Mouse (Mus musculus): Measurements from ENCODE around the gene Trf.

Gene Trf

DNA sequence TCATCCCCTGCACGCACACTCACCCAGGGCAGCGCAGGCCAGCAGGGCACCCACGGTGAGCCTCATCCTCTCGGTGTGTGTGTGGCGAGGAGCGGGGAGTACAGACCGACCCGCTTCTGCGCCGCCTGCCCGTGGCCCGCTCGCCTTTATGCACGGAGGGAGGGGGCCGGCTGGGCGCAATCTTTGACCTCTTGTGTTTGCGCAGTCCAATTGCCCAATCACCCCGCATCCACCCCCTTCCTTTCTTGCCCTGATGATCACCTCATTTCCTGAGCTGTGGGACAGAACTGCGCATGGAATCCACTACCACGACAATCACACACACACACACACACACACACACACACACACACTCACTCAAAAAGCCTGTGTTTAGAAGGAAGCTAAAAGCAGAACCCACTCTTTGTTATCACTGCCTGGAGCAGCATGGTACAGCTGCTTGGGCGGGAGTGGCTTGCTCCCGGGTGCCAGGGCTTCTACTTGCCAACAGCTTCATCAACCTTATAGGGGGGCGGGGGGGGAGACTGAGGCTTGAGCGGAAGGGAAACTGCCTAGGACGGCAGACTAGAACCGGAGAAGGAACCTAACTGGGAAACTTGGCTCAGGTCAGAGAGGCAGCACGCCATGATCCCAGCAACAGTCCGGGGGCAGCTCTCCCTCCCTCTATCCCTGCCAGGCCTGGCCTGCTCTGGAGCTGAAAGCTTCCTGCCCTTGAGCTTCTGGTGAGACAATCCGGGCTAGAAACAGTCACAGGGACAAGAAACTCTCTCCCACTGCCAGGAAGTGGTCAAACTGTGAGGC lies at the start of gene Trf, which contains the start of gene Gm20425:
Gene Trf (minus strand): TSS at position 294 of the 801 bp plus-strand sequence.
Gene Gm20425 (minus strand): TSS at position 157 of the 801 bp plus-strand sequence.
- peak; percentile 11 for DNase-seq

GRCm38 (mm10) chr9:103276876-103277275 lies 46.6 kb upstream of the Trf start:
- no peak for DNase-seq

DNA sequence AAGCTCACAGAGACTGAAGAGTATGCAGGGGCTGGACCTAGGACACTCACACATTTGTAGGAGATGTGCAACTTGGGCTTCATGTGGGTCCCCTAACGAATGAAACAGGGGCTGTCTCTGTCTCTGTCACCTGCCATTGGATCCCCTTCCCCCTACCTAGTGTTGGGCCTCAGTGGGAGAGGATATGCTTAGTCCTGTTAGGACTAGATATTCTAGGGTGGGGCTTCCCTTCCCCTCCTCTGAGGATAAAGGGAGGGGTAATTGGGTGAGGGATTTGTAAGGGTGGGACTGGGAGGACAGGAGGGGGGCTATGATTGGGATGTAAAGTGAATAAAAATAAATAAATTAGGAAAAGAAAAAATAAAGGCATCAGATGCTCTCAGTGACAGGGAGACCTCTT lies 45.4 kb upstream of the Trf start:
- DNase-seq = no peak

GRCm38 (mm10) chr9:103274819-103275218 lies 44.6 kb upstream of the Trf start:
- no peak for DNase-seq

DNA sequence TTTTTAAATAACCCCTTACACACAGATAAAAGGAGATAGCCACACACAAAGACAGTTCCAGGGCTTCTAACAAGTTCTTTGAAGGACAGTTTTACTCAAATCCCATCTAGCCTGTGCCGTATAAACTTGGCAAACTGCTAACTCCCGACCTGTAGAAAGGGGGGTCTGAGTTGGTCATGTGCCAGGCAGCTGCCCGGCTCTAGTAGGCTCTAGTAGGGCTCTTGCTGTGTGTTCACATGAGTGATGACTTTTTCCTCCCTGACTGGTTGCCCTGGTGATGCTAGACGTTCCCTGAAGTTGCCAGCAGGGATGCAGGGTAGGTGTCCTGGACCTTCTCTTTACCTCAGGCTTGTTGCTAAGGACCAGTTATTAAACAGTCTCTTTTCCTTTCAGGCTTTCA lies 40.9 kb upstream of the Trf start:
- DNase-seq = no peak

GRCm38 (mm10) chr9:103265778-103266177 lies 35.5 kb upstream of the Trf start:
- DNase-seq = no peak

GRCm38 (mm10) chr9:103252906-103253305 lies 22.7 kb upstream of the Trf start:
- DNase-seq = no peak

DNA sequence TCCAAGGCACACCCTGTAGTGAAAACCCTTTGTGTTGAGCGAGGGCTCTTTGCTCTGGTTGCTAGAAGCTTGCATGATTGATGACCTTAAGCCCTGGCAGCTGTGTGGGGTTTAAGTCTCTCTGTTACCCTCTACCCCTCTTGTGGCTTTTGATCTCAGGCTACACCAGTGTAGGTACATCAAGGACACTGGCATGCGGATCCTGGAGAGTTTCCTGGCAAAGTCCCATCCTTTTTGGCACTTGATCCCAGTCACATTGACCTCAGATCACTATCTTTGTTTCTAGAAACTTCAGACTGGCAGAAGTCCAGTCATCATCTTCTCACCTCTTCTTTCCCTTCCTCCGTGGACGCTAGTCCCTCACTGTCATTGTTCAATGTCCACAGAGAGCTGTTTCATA lies 18.4 kb upstream of the Trf start:
- DNase-seq = no peak

DNA sequence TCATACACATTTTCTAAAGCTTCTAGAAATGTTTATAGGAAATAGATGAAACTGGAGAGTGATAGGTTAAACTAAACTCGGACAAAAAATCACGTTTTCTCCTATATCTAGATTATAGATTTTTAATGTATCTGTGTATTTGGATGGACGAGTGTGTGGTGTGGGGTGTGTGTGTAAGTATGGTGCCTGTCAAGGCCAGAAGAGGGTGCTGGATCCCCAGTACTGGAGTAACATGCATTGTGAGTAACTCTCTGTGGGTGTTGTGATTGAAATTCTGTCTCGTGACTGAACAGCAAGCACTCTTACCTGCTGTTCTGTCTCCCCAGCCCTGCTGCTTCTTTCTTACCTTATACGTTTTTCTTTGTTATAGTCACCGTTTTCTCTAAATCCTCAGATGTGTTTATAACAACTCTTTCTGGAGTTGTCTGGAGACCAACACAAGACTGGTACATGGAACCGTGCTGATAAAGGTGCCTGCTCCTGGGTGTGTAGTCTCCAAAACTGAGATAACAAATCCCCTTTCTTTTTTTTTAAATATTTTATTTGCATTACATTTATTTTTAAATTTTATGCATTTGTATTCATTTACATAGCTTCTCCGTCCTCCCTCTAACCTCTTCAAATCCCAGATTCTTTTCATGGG lies 16.4 kb upstream of the Trf start:
- no peak for DNase-seq

GRCm38 (mm10) chr9:103243640-103244039 lies 13.4 kb upstream of the Trf start:
- DNase-seq = no peak

DNA sequence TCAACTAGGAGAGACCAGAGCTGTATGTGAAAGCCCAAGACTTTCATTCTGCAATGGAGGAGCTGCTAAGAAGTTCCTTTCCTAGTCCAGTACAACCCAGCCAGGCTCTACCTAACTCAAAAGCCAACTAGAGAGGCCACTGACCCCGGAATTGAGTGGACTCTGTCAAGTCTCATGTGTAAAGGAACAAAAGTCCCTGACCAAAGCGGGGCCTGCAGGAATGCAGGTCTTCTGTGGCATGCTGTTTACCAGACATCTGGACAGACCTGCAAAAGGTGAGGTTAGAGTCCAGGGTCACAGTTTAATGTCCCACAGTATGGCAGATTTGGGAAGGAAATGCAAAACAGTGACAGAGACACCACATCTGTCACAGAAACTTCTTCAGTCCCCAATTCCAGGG lies 11.0 kb upstream of the Trf start:
- no peak for DNase-seq

GRCm38 (mm10) chr9:103239471-103239870 lies 9.2 kb upstream of the Trf start:
- no peak for DNase-seq

DNA sequence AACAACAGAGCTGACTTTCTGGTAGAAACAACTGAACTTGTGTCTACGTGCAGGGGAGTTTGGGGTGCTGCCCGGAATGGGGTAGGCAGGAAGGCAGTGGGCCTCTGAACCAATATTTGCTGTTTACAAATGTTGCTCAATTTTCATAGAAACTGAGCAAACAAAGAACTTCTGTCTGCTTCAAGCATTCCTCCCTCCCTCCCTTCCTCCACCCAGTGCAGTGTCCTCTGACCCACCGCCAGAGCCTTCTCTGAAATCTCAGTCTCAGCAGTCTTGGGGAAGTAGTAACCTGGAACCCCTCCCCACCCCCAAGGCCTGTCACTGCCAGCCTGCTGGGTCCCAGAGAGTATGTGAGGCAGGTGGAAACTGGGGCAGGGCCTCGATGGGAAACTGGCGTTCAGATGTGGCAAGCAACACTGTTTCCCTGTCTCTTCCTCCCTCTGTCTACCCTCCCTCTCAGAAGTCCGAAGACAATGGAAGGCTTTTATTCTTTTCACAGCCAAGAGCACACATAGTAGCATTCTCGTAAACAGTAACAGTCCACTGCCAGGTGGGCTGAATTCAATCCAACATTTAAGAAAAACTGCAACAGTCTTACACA lies 4.4 kb upstream of the Trf start:
- no peak for DNase-seq

DNA sequence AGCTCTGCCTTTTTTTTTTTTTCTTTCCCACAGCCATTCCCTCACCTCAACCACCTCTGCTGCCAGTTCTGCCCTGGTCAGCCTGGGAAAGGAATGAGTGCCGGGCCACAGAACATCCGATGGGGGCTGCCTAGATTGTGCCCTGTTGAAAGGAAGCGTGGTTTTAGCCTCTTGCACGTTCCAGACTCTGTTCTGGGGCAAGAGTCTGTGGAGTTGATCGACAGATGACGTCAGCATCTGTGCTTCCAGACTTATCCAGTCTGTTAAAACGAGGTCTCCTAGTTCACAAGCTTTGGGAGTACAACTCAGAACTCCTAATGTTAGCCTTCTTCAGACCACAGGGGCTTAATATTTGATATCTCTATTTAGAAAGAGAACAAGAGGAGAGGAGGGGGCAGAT lies 3.8 kb upstream of the Trf start:
- no peak for DNase-seq

DNA sequence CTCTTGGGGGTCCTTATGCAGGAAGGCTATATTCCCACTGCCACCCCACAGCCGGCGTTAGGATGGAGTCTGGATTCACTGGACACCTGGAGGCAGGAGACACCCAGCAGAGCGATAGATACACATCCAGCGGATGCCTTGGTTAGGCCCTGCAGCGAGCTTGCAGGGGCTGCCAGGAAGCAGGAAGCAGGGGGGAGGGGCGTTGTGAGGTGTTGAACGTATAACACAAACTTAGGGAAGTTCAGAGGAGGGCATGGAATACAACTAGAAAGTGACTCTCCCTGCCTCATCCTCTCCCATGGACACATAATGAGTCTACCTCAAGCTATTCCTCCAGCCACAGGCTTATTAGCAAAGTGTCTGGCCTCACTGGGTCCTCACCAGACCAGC lies 2.8 kb upstream of the Trf start:
- DNase-seq = no peak

DNA sequence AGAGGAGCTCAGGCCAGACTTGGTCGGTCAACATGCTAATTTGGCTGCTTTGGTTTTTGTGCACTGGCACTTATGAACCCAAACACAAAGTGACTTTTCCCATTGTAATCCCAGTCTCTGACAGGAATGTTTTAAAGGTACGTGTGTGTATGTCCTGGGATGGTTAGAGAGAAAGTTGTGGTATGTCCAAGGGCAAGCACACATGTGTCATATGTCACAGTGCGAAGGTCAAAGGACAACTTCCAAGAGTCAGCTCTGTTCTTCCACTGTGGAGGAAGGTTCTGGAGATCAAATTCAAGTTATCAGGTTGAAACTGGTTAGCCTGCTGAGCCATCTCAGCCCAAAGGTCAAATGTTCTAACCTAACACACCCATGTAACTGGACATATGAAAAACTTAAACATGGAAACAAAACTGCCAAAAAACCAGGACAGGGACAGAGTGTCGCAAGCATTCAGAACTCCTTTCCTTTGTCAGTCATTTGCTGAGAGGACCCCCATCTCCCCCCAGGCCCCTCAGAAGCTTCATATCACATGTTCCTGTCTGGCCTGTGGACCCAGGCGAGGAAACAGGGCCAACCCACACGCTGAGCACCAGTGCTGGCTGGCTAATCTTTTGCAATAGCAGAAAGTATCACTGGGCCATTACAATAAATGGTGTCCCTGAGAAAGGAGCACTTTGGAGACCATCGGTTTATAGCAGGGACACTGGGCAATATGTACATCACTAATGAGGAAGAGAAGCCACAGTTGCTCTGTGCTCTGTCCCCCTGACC lies 2.2 kb upstream of the Trf start:
- no peak for DNase-seq

DNA sequence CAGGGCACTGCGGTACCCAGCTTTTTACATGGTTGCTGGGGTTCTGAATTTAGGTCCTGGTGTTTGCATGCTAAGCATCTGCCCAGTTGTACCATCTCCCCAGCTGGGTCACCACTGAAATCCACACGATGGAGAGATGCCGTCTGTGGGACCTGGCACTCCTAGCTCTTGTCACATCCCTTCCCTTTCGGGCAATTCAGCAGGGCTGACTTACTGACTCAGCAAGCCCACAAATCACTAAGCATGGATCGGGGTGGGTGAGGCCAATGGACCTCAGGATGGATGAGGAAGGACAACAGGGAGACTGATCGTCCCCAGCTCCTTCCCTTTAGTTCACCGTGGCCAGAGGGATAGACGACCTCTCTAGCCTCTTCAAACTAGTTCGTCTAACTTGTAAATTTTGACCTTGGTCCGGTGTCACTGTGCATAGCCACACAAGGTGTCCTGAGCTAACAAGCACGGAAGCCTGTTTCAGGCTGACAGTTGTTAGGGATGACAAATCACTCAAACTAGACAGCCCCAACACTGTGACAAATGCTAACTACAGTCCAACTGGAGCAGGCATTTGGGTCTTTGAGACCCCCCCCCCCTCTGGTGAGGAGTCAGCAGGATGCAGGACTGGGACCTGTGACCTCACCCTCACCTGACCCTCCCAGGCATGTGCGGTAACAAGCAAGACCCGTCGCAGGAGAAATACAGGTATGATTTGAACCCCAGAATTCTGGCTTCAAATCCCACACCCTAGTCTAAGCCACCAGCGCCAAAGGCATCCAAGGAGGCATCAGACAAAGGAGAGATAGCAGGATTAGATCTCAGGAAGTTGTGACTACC lies 992 bp downstream of the Trf start:
- DNase-seq = no peak

DNA sequence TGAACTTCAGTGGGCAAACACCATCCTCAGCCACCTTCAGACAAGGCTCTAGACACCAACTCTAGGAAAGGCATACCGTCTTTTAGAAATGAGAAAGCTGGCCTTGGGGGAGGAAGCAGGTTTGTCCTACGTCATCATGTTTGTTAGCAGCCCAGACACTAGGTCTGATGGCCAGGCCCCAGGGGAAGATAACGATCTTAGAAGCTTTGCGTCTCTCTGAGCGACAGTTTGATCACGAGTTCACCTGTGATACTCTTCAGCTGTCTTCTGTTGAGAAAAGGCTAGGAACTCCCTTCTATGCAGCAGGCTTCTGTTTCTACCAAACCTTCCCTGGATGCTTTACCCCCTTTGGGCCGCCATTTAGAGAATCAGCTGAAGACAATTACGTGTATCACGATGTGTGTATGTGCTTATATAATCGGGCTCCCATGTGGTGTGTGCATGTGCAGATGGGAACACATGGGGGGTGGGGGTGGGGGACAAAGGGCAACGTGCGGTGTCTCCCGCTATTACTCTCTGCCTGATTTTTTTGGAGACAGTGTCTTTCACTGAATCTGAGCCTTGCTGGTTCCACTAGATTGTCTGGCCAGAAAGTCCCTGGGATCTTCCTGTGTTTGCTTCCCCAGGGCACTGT lies 1.8 kb downstream of the Trf start:
- DNase-seq = no peak

DNA sequence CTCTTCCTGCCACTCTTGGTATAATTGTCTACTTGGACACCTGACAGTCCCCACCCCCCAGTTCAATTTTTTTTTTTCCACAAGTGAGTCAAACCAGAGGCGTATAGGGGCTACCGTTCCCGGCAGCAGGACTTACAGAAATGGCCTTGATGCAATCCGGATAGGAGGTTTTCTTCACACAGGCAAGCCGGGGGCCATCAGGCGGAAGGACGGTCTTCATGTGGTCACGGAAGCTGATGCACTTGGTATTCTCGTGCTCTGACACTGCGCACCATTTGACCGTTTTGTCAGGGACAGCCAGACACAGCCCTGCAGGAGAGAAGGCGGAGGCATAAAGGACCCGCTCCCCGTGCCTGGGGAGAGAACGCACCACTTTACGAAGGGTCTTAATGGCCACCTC lies 2.5 kb downstream of the Trf start:
- DNase-seq = no peak

- DNase-seq = no peak
Observed at GRCm38 (mm10) chr9:103226806-103227205, 3.4 kb downstream of the Trf start.

GRCm38 (mm10) chr9:103225464-103225863 lies 4.8 kb downstream of the Trf start:
- no peak for DNase-seq

DNA sequence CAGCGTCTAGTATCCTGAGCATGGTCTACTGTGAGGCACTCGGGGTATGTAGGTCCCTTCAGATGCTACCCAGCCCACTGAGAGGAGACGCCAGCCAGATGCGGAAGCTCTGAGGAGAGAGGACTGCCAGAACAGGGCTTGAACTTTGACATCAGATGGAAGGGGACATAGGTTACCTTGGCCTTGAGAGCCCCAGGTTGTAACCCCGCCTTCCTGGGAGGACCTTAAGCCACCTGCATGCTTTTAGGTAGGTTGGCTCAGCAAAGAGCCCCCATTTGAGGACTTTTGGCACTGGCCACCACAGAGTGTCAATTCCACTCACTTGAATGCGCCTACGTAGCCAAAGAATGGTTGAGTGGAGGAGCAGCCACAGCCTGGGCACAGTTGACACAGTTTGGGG lies 5.5 kb downstream of the Trf start:
- DNase-seq = no peak

Measured in cerebellum, adult 11 months (tissue).